Mouse (Mus musculus): Measurements from ENCODE around the gene Tmem63a.

DNA sequence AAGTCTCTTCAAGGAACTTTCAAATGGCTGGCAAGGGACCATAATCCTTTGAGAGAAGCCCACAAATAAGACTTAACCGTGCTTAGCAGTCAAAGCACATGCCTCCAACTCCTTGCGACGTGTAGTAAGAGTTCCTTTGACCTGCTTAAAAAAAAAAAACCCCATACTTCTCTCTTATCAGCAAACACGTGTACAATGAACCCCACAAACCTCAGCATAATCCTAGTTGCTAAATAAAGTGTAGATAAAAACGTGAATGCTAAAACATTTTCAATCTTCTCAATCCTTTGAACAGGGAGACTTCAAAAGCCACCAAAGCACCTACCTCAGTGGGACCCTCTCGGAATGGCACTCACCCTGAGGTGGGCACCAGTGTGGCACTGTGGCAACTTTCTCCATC, 71.3 kb downstream of the Tmem63a start:
- TF ChIP-seq POLR2A (IDR thresholded peaks at IDR 0.05; ENCODE audit: low read depth, low read length) (no peak), CTCF (conservative IDR thresholded peaks at IDR 0.05 in 1 of 2, IDR thresholded peaks at IDR 0.05 in 1 of 2; ENCODE audit: low read depth in 2 of 2, low read length in 2 of 2) (no peak), EP300 (IDR thresholded peaks at IDR 0.05; ENCODE audit: low read length) (no peak), MAFK (IDR thresholded peaks at IDR 0.05; ENCODE audit: insufficient replicate concordance, low read length) (no peak), NELFE (IDR thresholded peaks at IDR 0.05; ENCODE audit: low read depth, low read length) (no peak), UBTF (IDR thresholded peaks at IDR 0.05; ENCODE audit: low read depth, low read length) (no peak)
